Mouse (Mus musculus) limb, embryonic 13.5 days (tissue): ENCODE data around the gene Lrfn4. TPM values are rescaled to one million over a fixed set of nuclear protein-coding genes. Genes with fewer than 3 reads are reported as not detected.

Source experiments
- ATAC-seq: fragments of 200-750 bp; cut with Nextera tagmentation; 2 replicates; pipeline ENCODE4 v1.8.0; 2017; ENCODE audit warnings: low read depth, moderate number of reproducible peaks, moderate TSS enrichment; ENCODE audit not compliant: low FRiP score
- H3K27ac ChIP-seq: fragments of 300-500 bp; sonication (generic); 2 replicates; pipeline ENCODE4 v1.5.1; 2015; ENCODE audit warnings: inconsistent platforms, mild to moderate bottlenecking, moderate library complexity
- H3K27me3 ChIP-seq: fragments of 300-500 bp; sonication (generic); 2 replicates; pipeline ENCODE4 v1.6.1; 2015; ENCODE audit warnings: mild to moderate bottlenecking, inconsistent platforms
- H3K36me3 ChIP-seq: fragments of 300-500 bp; sonication (generic); 2 replicates; pipeline ENCODE4 v1.6.1; 2015; ENCODE audit warnings: inconsistent platforms, mild to moderate bottlenecking, moderate library complexity
- H3K4me1 ChIP-seq: fragments of 300-500 bp; sonication (generic); 2 replicates; pipeline ENCODE4 v1.6.1; 2015; ENCODE audit warnings: inconsistent platforms
- H3K4me2 ChIP-seq: fragments of 300-500 bp; sonication (generic); replicated peaks from 2 replicates; pipeline ENCODE4 v1.6.1; 2015; ENCODE audit warnings: inconsistent platforms, mild to moderate bottlenecking, moderate library complexity
- H3K4me3 ChIP-seq: fragments of 300-500 bp; sonication (generic); 2 replicates; pipeline ENCODE4 v1.5.1; 2015; ENCODE audit warnings: moderate library complexity, mild to moderate bottlenecking, inconsistent platforms
- H3K9ac ChIP-seq: fragments of 300-500 bp; sonication (generic); 2 replicates; pipeline ENCODE4 v1.6.1; 2015; ENCODE audit warnings: mild to moderate bottlenecking, inconsistent platforms
- H3K9me3 ChIP-seq: fragments of 300-500 bp; sonication (generic); 2 replicates; pipeline ENCODE4 v1.6.1; 2016; ENCODE audit warnings: inconsistent platforms
- WGBS: fragments of 180-500 bp; shearing (Covaris S2); methylation state at CpG from one replicate; pipeline ENCODE4 v1.1.7; 2015; 5-methylcytosine and 5-hydroxymethylcytosine counted together
- polyA plus RNA-seq: library from polyadenylated mRNA; unstranded; fragments of >200 nt; fragmentation: Nextera tagmentation; extraction: Ambion mirVana; gene quantifications from 2 replicates; pipeline ENCODE4 v1.2.1, GENCODE M21; 2015

The Lrfn4 gene
- polyA plus RNA-seq = 6.2 and 6.4 TPM in 2 replicates

GRCm38 (mm10) chr19:4615151-4616093 is at the start of gene Lrfn4:
Gene Lrfn4, minus strand, starts transcription at chr19:4615667.
- under 1% methylated on average over 58 of the region's 87 CpGs for WGBS
- Histone ChIP-seq H3K9me3 (no peaks in the 10 kb centered on the region), H3K36me3 (peaks cover 44% of the 10 kb centered on the region), H3K4me2 (peak within 1 kb of the TSS; percentile 72), H3K4me1 (peaks cover 30% of the 10 kb centered on the region), H3K4me3 (peak within 1 kb of the TSS; percentile 91), H3K27ac (peak within 1 kb of the TSS; percentile 91), H3K27me3 (no peaks in the 10 kb centered on the region), H3K9ac (peak within 1 kb of the TSS; percentile 97)
- peak; percentile 93 for ATAC-seq

GRCm38 (mm10) chr19:4658156-4658555 is 42.7 kb upstream of the Lrfn4 start:
- Histone ChIP-seq H3K27me3 (no peaks in the 10 kb centered on the region), H3K27ac (no peak overlapping the region), H3K36me3 (no peaks in the 10 kb centered on the region), H3K4me3 (no peak overlapping the region), H3K9ac (no peak overlapping the region), H3K9me3 (no peaks in the 10 kb centered on the region), H3K4me1 (no peaks in the 10 kb centered on the region), H3K4me2 (no peak overlapping the region)
- no peak for ATAC-seq
- 89% methylated on average over 5 of the region's 5 CpGs for WGBS

DNA sequence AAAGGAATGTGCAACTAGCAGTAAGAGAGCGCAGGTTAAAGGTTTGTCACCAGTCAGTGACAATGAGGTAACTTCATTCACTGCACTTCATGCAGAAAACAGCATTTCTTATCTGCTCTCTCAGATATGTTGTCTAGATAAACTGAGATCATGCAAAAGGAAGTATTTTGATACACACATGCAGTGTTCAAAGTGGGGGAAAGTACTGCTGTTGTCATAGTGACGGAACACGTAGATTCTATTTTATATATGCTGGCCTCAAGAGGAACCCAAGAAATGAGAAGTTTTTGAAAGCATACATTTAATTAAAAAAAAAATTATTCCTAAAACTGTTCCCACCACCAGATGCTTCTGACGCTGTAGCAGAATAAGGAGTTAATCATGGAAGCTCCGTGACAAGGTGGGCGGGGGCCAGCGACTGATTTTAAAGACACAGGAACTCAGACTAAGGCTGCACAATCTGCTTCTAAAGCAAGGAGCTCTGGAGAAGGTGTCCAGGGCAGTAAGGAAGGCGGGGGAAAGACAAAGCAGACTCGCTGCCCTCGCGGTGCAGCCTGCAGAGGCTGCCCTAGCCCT is 31.5 kb upstream of the Lrfn4 start:
- no peak overlapping the region for H3K4me3 ChIP-seq
- no peak overlapping the region for H3K4me2 ChIP-seq
- H3K9ac ChIP-seq = no peak overlapping the region
- no peak for ATAC-seq
- H3K27me3 ChIP-seq = no peaks in the 10 kb centered on the region
- H3K4me1 ChIP-seq = no peaks in the 10 kb centered on the region
- H3K9me3 ChIP-seq = no peaks in the 10 kb centered on the region
- H3K36me3 ChIP-seq = no peaks in the 10 kb centered on the region
- no peak overlapping the region for H3K27ac ChIP-seq
- WGBS = 80% methylated on average over 11 of the region's 11 CpGs

GRCm38 (mm10) chr19:4644271-4644670 is 28.8 kb upstream of the Lrfn4 start:
- Histone ChIP-seq H3K9ac (no peak overlapping the region), H3K27ac (no peak overlapping the region), H3K9me3 (no peaks in the 10 kb centered on the region), H3K4me3 (no peak overlapping the region), H3K36me3 (no peaks in the 10 kb centered on the region), H3K27me3 (no peaks in the 10 kb centered on the region), H3K4me1 (no peaks in the 10 kb centered on the region), H3K4me2 (no peak overlapping the region)
- ATAC-seq = no peak
- WGBS = 39% methylated on average over 10 of the region's 10 CpGs

DNA sequence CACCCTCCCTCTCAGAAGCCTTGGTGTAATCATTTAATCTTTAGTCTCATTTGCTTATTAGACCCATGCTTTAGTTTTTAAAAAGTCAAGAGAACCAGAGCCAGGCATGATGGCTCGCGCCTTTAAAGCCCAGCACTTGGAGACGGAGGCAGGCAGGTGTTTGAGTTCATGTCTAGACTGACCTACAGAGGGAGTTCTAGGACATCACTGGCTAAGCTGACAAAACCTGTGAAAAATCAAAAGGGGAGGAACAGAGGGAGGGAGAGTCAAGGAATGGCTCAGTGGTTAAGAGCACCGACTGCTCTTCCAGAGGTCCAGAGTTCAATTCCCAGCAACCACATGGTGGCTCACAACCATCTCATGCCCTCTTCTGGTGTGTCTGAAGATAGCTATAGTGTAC is 20.5 kb upstream of the Lrfn4 start:
- Histone ChIP-seq H3K9ac (no peak overlapping the region), H3K27ac (no peak overlapping the region), H3K4me2 (no peak overlapping the region), H3K4me1 (no peaks in the 10 kb centered on the region), H3K9me3 (no peaks in the 10 kb centered on the region), H3K27me3 (peaks cover 4% of the 10 kb centered on the region; the same call in 1 of the 2 replicates), H3K36me3 (no peaks in the 10 kb centered on the region), H3K4me3 (no peak overlapping the region)
- no peak for ATAC-seq
- WGBS = 70% methylated on average over 4 of the region's 4 CpGs

- peaks cover 3% of the 10 kb centered on the region for H3K36me3 ChIP-seq
- H3K9me3 ChIP-seq = no peaks in the 10 kb centered on the region
- no peak overlapping the region for H3K9ac ChIP-seq
- ATAC-seq = no peak
- no peaks in the 10 kb centered on the region for H3K27me3 ChIP-seq
- H3K4me2 ChIP-seq = no peak overlapping the region
- no peak overlapping the region for H3K27ac ChIP-seq
- H3K4me3 ChIP-seq = no peak overlapping the region
- H3K4me1 ChIP-seq = peaks cover 37% of the 10 kb centered on the region
- 0% methylated on average over 1 of the region's 1 CpGs for WGBS
Measured at GRCm38 (mm10) chr19:4628819-4629218, 13.4 kb upstream of the Lrfn4 start.

- whole genome bisulfite sequencing = 1% methylated on average over 35 of the region's 35 CpGs
- peak; percentile 62 for ATAC-seq
Measured at GRCm38 (mm10) chr19:4625829-4626535, 10.5 kb upstream of the Lrfn4 start.

DNA sequence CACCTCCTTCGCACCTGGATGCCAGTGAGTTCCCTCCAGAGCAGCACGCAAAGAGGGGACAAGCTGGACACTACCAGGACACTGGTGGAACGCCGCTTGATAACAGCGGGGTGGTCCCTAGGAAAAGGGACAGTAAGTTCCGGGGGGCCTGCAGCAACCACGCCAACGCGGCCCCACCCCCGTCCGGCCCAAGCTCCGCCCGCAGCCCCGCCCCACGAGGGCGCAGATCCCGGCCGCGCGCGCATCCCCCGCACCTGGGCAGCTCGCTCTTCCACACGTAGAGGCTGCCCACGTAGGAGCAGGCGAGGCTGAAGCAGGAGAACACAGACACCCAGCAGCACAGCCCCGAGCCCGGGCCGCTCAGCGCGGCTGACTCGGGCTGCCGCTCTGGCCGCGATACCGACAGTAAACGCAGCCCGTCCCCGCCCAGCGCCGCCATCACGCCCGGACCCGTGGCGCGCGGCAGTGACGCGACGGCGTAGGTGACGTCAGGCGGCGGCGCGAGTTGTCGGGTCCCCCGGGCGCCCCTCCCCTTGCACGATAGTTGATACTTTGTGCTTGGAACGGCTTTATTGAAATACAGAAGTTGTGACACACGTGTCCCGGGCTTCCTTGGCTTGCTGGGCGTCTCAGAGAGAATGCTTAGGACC is 9.8 kb upstream of the Lrfn4 start, which contains the start of gene Rce1:
Gene Rce1 (minus strand): TSS at position 463 of the 650 bp plus-strand sequence.
- under 1% methylated on average over 64 of the region's 64 CpGs for WGBS
- Histone ChIP-seq H3K27me3 (no peaks in the 10 kb centered on the region), H3K9ac (peak within 1 kb of the TSS; percentile 94), H3K9me3 (no peaks in the 10 kb centered on the region), H3K4me1 (peaks cover 41% of the 10 kb centered on the region), H3K4me3 (peak within 1 kb of the TSS; percentile 84), H3K36me3 (peaks cover 36% of the 10 kb centered on the region), H3K4me2 (peak within 1 kb of the TSS; percentile 85), H3K27ac (peak within 1 kb of the TSS; percentile 92)
- ATAC-seq = peak; percentile 92

More at GRCm38 (mm10) chr19:4625829-4626535, 10.5 kb upstream of the Lrfn4 start:
- peak overlapping the region; percentile 92 for H3K27ac ChIP-seq
- H3K27me3 ChIP-seq = no peaks in the 10 kb centered on the region
- H3K9ac ChIP-seq = peak overlapping the region; percentile 94
- H3K4me2 ChIP-seq = peak overlapping the region; percentile 85
- peak overlapping the region; percentile 84 for H3K4me3 ChIP-seq
- peaks cover 41% of the 10 kb centered on the region for H3K4me1 ChIP-seq
- no peaks in the 10 kb centered on the region for H3K9me3 ChIP-seq
- peaks cover 30% of the 10 kb centered on the region for H3K36me3 ChIP-seq

GRCm38 (mm10) chr19:4624406-4625178 is 9.1 kb upstream of the Lrfn4 start:
- WGBS = 30% methylated on average over 4 of the region's 4 CpGs
- peaks cover 43% of the 10 kb centered on the region for H3K36me3 ChIP-seq
- peak overlapping the region; percentile 94 for H3K9ac ChIP-seq
- ATAC-seq = no peak
- H3K27ac ChIP-seq = peak overlapping the region; percentile 92; the same call in 1 of the 2 replicates
- H3K4me3 ChIP-seq = peak overlapping the region; percentile 84
- H3K27me3 ChIP-seq = no peaks in the 10 kb centered on the region
- no peaks in the 10 kb centered on the region for H3K9me3 ChIP-seq
- H3K4me2 ChIP-seq = peak overlapping the region; percentile 85
- H3K4me1 ChIP-seq = peaks cover 41% of the 10 kb centered on the region

DNA sequence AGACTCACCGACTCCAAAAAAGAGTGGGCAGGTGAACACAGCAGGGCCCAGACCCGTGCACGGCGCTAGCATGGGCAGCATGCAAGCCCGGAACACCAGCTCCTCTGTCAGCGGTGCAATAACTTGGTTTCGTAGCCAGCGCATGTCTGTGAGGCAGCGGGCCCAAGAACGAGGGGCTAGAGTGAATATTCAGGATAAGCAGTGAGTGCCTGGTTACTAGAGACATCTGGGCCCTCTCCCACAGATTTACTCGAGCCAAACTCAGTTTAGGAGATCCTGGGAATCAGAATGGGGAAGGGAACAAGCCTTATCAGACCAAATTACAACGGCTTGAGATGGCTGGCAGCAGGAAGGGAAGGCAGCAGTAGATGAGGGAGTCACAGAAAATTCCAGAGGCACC is 8.5 kb upstream of the Lrfn4 start:
- Histone ChIP-seq H3K27me3 (no peaks in the 10 kb centered on the region), H3K4me1 (peaks cover 41% of the 10 kb centered on the region), H3K4me2 (peak overlapping the region; percentile 85), H3K36me3 (peaks cover 43% of the 10 kb centered on the region), H3K4me3 (peak overlapping the region; percentile 84; the same call in 1 of the 2 replicates), H3K9ac (peak overlapping the region; percentile 94; the same call in 1 of the 2 replicates), H3K9me3 (no peaks in the 10 kb centered on the region), H3K27ac (no peak overlapping the region)
- 92% methylated on average over 12 of the region's 12 CpGs for WGBS
- ATAC-seq = no peak

DNA sequence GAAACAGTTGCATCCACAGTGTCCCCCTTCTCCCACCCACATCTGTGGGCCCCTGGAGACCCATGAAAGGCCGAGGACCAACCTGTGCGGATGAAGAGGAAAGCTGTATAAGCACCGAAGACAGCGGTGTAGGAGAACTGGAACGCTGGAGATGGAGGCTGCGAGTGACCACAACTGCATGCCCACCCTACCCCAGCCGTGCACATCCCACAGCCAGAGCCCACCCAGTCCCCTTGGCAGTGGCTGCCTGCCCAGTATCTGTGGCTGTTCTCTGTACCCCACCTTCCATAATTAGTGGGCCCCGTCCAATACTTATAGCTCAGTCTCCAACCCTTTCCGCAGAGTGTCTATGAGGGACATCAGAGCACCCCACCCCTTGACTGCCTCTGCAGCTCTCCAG is 8.0 kb upstream of the Lrfn4 start:
- Histone ChIP-seq H3K4me3 (no peak overlapping the region), H3K4me1 (peaks cover 36% of the 10 kb centered on the region), H3K4me2 (no peak overlapping the region), H3K27ac (no peak overlapping the region), H3K9me3 (no peaks in the 10 kb centered on the region), H3K36me3 (peaks cover 43% of the 10 kb centered on the region), H3K27me3 (no peaks in the 10 kb centered on the region), H3K9ac (no peak overlapping the region)
- no peak for ATAC-seq
- WGBS = 91% methylated on average over 9 of the region's 9 CpGs
